In the genomic region with DNA sequence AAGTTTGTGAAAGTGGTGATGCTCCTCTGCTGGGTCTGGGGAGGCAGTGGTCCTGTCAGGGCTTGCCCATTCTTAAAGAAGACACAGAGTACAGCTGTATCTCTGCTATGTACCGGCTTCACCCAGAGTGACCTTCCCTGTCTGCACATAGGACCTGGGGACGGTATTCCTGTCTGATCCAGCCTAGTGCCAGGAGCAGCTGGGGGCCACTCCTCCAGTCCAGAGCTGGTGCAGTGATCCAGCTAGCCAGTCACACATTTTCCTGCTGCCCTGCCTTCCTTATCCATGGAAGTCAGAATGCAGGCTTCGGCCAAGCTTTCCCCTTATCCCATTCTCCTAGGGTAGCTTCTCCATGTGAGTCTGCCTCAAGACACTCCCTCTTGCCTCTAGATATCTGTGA, we compare ENCODE assay signal across 34 mouse cellular contexts. TPM values are rescaled to one million over a fixed set of nuclear protein-coding genes. Genes with fewer than 3 reads are reported as not detected.
DNase-seq lines count a peak whose midpoint lies in the region; ATAC-seq lines count a peak whose summit lies in the region.
"Had no signal": no experiment of that assay in that cellular context is flagged by ENCODE, and none has a peak within 500 bp of the region (broad histone marks: within the 10 kb centered on the region; RNA-seq: fewer than 3 reads in every experiment).

No protein-coding gene starts in this region.

- H3K27ac ChIP-seq in hindbrain, embryonic 10.5 days, result peak overlapping the region; percentile 40
- no peak overlapping the region for H3K27ac ChIP-seq in hindbrain, embryonic 16.5 days (ENCODE audit: low read depth, low read length)
- H3K27ac ChIP-seq in midbrain, embryonic 16.5 days (ENCODE audit: low read length), result 0 out of 2 replicates have a peak overlapping the region, but pooled peaks have one; percentile 4
- H3K27ac ChIP-seq in midbrain, embryonic 15.5 days, result no peak overlapping the region
- H3K27ac ChIP-seq: forebrain, embryonic 13.5 days; heart, embryonic 15.5 days; hindbrain, embryonic 13.5 days; limb, embryonic 12.5 days; liver, embryonic 15.5 days; stomach, postnatal 0 days had no signal

- intact Hi-C loops in heart, postnatal 14 days (cut with DNase I), result loop anchor here (2.0 to 5.0 kb wide), 3 partner anchors 107 to 251 kb away; no protein-coding TSS in a partner anchor

- DNase-seq in hindbrain, embryonic 10.5 days (ENCODE audit: low spot score), result no peak
- DNase-seq in kidney, postnatal 10 days, result peak; percentile 33
- DNase-seq in embryo, embryonic 10.5 days (ENCODE audit: low spot score), result no peak
- DNase-seq in heart, postnatal 14 days, result no peak
- DNase-seq: adrenal gland, postnatal 25 days; cerebellum, adult 11-12 months; cerebellum, adult 9-11 months; gastrocnemius, postnatal 10 days; heart, postnatal 36 days; lung, postnatal 36 days; thymus, adult 2 months; thymus, postnatal 36 days had no signal

- no peak overlapping the region for H3K4me2 ChIP-seq in hindbrain, embryonic 16.5 days (ENCODE audit: low read length)
- H3K4me2 ChIP-seq in midbrain, embryonic 16.5 days (ENCODE audit: low read length), result no peak overlapping the region
- no peak overlapping the region for H3K4me2 ChIP-seq in midbrain, embryonic 15.5 days
- H3K4me2 ChIP-seq: forebrain, embryonic 13.5 days; heart, embryonic 15.5 days; hindbrain, embryonic 13.5 days; limb, embryonic 12.5 days; liver, embryonic 15.5 days; lung, embryonic 15.5 days; midbrain, embryonic 11.5 days had no signal

- H3K9ac ChIP-seq in hindbrain, embryonic 16.5 days (ENCODE audit: low read depth, low read length), result no peak overlapping the region
- H3K9ac ChIP-seq in midbrain, embryonic 16.5 days (ENCODE audit: low read depth, low read length), result no peak overlapping the region
- H3K9ac ChIP-seq in midbrain, embryonic 15.5 days, result no peak overlapping the region
- H3K9ac ChIP-seq: forebrain, embryonic 13.5 days; heart, embryonic 15.5 days; hindbrain, embryonic 13.5 days; limb, embryonic 12.5 days; liver, embryonic 15.5 days; lung, embryonic 15.5 days had no signal

- no peak overlapping the region for H3K4me3 ChIP-seq in hindbrain, embryonic 10.5 days
- no peak overlapping the region for H3K4me3 ChIP-seq in hindbrain, embryonic 16.5 days (ENCODE audit: low read length)
- H3K4me3 ChIP-seq in midbrain, embryonic 16.5 days (ENCODE audit: low read depth, low read length), result no peak overlapping the region
- no peak overlapping the region for H3K4me3 ChIP-seq in midbrain, embryonic 15.5 days
- H3K4me3 ChIP-seq: erythroblast, embryonic 14.5 days; forebrain, embryonic 13.5 days; heart, embryonic 15.5 days; hindbrain, embryonic 13.5 days; limb, embryonic 12.5 days; liver, embryonic 15.5 days; lung, embryonic 15.5 days had no signal

- ATAC-seq in hindbrain, embryonic 16.5 days, result no peak
- ATAC-seq in midbrain, embryonic 16.5 days, result no peak
- ATAC-seq in midbrain, embryonic 15.5 days (replicated peaks), result no peak
- ATAC-seq: intestine, postnatal 0 days had no signal

- WGBS in hindbrain, embryonic 10.5 days, result 67% methylated on average over 3 of the region's 3 CpGs
- WGBS in hindbrain, embryonic 16.5 days, result 76% methylated on average over 3 of the region's 3 CpGs
- WGBS in midbrain, embryonic 16.5 days, result 74% methylated on average over 3 of the region's 3 CpGs
- 74% methylated on average over 3 of the region's 3 CpGs for WGBS in midbrain, embryonic 15.5 days

- no peaks in the 10 kb centered on the region for H3K9me3 ChIP-seq in hindbrain, embryonic 10.5 days
- H3K9me3 ChIP-seq in hindbrain, embryonic 16.5 days (ENCODE audit: control insufficient read depth, low read length), result no peaks in the 10 kb centered on the region
- H3K9me3 ChIP-seq in midbrain, embryonic 16.5 days (replicated peaks; ENCODE audit: control insufficient read depth, low read length, poor library complexity, severe bottlenecking), result no peaks in the 10 kb centered on the region; the same call in 1 of the 2 replicates
- H3K9me3 ChIP-seq in midbrain, embryonic 15.5 days, result no peaks in the 10 kb centered on the region
- H3K9me3 ChIP-seq: forebrain, embryonic 13.5 days; heart, embryonic 15.5 days; hindbrain, embryonic 13.5 days; liver, embryonic 15.5 days; lung, embryonic 15.5 days had no signal

- H3K27me3 ChIP-seq in hindbrain, embryonic 10.5 days (ENCODE audit: insufficient read depth, poor library complexity, severe bottlenecking), result no peaks in the 10 kb centered on the region
- H3K27me3 ChIP-seq in hindbrain, embryonic 16.5 days (replicated peaks; ENCODE audit: control insufficient read depth, insufficient read depth, low read length), result no peaks in the 10 kb centered on the region
- no peaks in the 10 kb centered on the region for H3K27me3 ChIP-seq in midbrain, embryonic 16.5 days (ENCODE audit: control insufficient read depth, insufficient read depth, low read depth, low read length)
- no peaks in the 10 kb centered on the region for H3K27me3 ChIP-seq in midbrain, embryonic 15.5 days (replicated peaks)
- H3K27me3 ChIP-seq: forebrain, embryonic 13.5 days; heart, embryonic 15.5 days; hindbrain, embryonic 13.5 days; limb, embryonic 12.5 days; liver, embryonic 15.5 days; lung, embryonic 15.5 days had no signal

- H3K36me3 ChIP-seq in hindbrain, embryonic 10.5 days, result no peaks in the 10 kb centered on the region
- no peaks in the 10 kb centered on the region for H3K36me3 ChIP-seq in hindbrain, embryonic 16.5 days (ENCODE audit: control insufficient read depth, insufficient read depth, low read length)
- no peaks in the 10 kb centered on the region for H3K36me3 ChIP-seq in midbrain, embryonic 16.5 days (ENCODE audit: control insufficient read depth, insufficient read depth, low read length)
- H3K36me3 ChIP-seq in midbrain, embryonic 15.5 days (replicated peaks), result no peaks in the 10 kb centered on the region
- H3K36me3 ChIP-seq: heart, embryonic 15.5 days; hindbrain, embryonic 13.5 days; limb, embryonic 12.5 days; liver, embryonic 15.5 days; lung, embryonic 15.5 days had no signal

- H3K4me1 ChIP-seq in hindbrain, embryonic 10.5 days (replicated peaks), result peaks cover 18% of the 10 kb centered on the region
- peaks cover 2% of the 10 kb centered on the region; the same call in 1 of the 2 replicates for H3K4me1 ChIP-seq in hindbrain, embryonic 16.5 days (ENCODE audit: control insufficient read depth, insufficient read depth, low read depth, low read length)
- peaks cover 11% of the 10 kb centered on the region; the same call in 1 of the 2 replicates for H3K4me1 ChIP-seq in midbrain, embryonic 16.5 days (ENCODE audit: control insufficient read depth, insufficient read depth, low read length)
- peaks cover 14% of the 10 kb centered on the region; the same call in 1 of the 2 replicates for H3K4me1 ChIP-seq in midbrain, embryonic 15.5 days
- H3K4me1 ChIP-seq: forebrain, embryonic 13.5 days; heart, embryonic 15.5 days; liver, embryonic 15.5 days had no signal

RNA-seq across cellular contexts. Expression of gene Spp2, which starts 49.0 kb away (rescaled TPM):
- polyA plus RNA-seq in hindbrain, embryonic 10.5 days (2016; fragmentation: Nextera tagmentation; extraction: Ambion mirVana), result 0.25 TPM in 1 of 2 replicates, not detected in the other
- 0.28 TPM in 1 of 2 replicates, not detected in the other for polyA plus RNA-seq in hindbrain, embryonic 16.5 days (2015; fragmentation: Nextera tagmentation; extraction: Ambion mirVana)
- 0.74 and 1.8 TPM in 2 replicates for polyA plus RNA-seq in midbrain, embryonic 16.5 days (2015; fragmentation: Nextera tagmentation; extraction: Ambion mirVana)
- 0.69 and 0.77 TPM in 2 replicates for polyA plus RNA-seq in midbrain, embryonic 15.5 days (2015; fragmentation: Nextera tagmentation; extraction: Ambion mirVana)
- not detected for total RNA-seq in heart, postnatal 14 days (2021)
- total RNA-seq: adrenal gland, postnatal 25 days; heart, postnatal 36 days; left cerebral cortex, postnatal 25 days; megakaryocyte, adult 5-6 weeks had no signal
- polyA plus RNA-seq: erythroblast, embryonic 14.5 days; forebrain, embryonic 13.5 days; gonadal fat pad, adult 2 months; hindbrain, embryonic 13.5 days; limb, embryonic 12.5 days; midbrain, embryonic 11.5 days had no signal

RNA-seq across cellular contexts. Expression of gene Glrp1, which starts 54.1 kb away (rescaled TPM):
- polyA plus RNA-seq in hindbrain, embryonic 10.5 days (2016; fragmentation: Nextera tagmentation; extraction: Ambion mirVana), result not detected in 2 replicates
- polyA plus RNA-seq in hindbrain, embryonic 16.5 days (2015; fragmentation: Nextera tagmentation; extraction: Ambion mirVana), result not detected in 2 replicates
- not detected in 2 replicates for polyA plus RNA-seq in midbrain, embryonic 16.5 days (2015; fragmentation: Nextera tagmentation; extraction: Ambion mirVana)
- polyA plus RNA-seq in midbrain, embryonic 15.5 days (2015; fragmentation: Nextera tagmentation; extraction: Ambion mirVana), result not detected in 2 replicates
- not detected for total RNA-seq in heart, postnatal 14 days (2021)
- total RNA-seq: adrenal gland, adult 18-20 months; adrenal gland, postnatal 25 days; gastrocnemius, postnatal 10 days; heart, postnatal 36 days; layer of hippocampus, postnatal 10 days; left cerebral cortex, adult 18-20 months; left cerebral cortex, postnatal 25 days had no signal
- polyA plus RNA-seq: embryonic facial prominence, embryonic 14.5 days; erythroblast, embryonic 14.5 days; forebrain, embryonic 13.5 days; hindbrain, embryonic 13.5 days; intestine, postnatal 0 days; limb, embryonic 12.5 days; midbrain, embryonic 11.5 days; neural tube, embryonic 14.5 days; spleen, adult 2 months; stomach, postnatal 0 days had no signal

Comparison
In these comparisons a context has a peak if more than half of its experiments do, and no peak if none do; other contexts are left out.
1. H3K27ac ChIP-seq: peak in hindbrain, embryonic 10.5 days (single experiment) and midbrain, embryonic 16.5 days (single experiment); none in hindbrain, embryonic 16.5 days (single experiment) and midbrain, embryonic 15.5 days (single experiment).